Mouse (Mus musculus): ENCODE data around the gene Tpcn1.
A peak's percentile ranks its signal among the peaks of the same experiment; 100 is the strongest.

Gene Tpcn1

GRCm38 (mm10) chr5:120609246-120609775 lies 20.8 kb upstream of the Tpcn1 start:
- DNase-seq (ENCODE audit: low spot score in 2 of 2): no peak

- no peak for DNase-seq (ENCODE audit: low spot score in 2 of 2)
These were observed 18.9 kb upstream of the Tpcn1 start for GRCm38 (mm10) chr5:120607335-120607734.

- no peak for DNase-seq (ENCODE audit: low spot score in 2 of 2)
These were observed 18.2 kb upstream of the Tpcn1 start for GRCm38 (mm10) chr5:120606590-120607200.

GRCm38 (mm10) chr5:120605688-120606087 lies 17.2 kb upstream of the Tpcn1 start:
- DNase-seq (ENCODE audit: low spot score in 2 of 2): peak; percentile 76 to 92

- no peak for DNase-seq (ENCODE audit: low spot score in 2 of 2)
These were observed 16.8 kb upstream of the Tpcn1 start for GRCm38 (mm10) chr5:120605241-120605661.

GRCm38 (mm10) chr5:120604839-120605238 lies 16.4 kb upstream of the Tpcn1 start:
- peak in 1 of 2 experiments; percentile 84 for DNase-seq (ENCODE audit: low spot score in 2 of 2)

- DNase-seq (ENCODE audit: low spot score in 2 of 2): no peak
These were observed 15.0 kb upstream of the Tpcn1 start for GRCm38 (mm10) chr5:120603515-120603914.

- DNase-seq (ENCODE audit: low spot score in 2 of 2): no peak
These were observed 13.7 kb upstream of the Tpcn1 start for GRCm38 (mm10) chr5:120602210-120602609.

- DNase-seq (ENCODE audit: low spot score in 2 of 2): no peak
These were observed 12.6 kb upstream of the Tpcn1 start for GRCm38 (mm10) chr5:120600946-120601668.

- no peak for DNase-seq (ENCODE audit: low spot score in 2 of 2)
These were observed 11.2 kb upstream of the Tpcn1 start for GRCm38 (mm10) chr5:120599625-120600024.

- no peak for DNase-seq (ENCODE audit: low spot score in 2 of 2)
These were observed 6.0 kb upstream of the Tpcn1 start for GRCm38 (mm10) chr5:120594485-120594884.

GRCm38 (mm10) chr5:120592141-120592540 lies 3.7 kb upstream of the Tpcn1 start:
- no peak for DNase-seq (ENCODE audit: low spot score in 2 of 2)

GRCm38 (mm10) chr5:120590356-120591010 lies 2.0 kb upstream of the Tpcn1 start:
- no peak for DNase-seq (ENCODE audit: low spot score in 2 of 2)

- DNase-seq (ENCODE audit: low spot score in 2 of 2): no peak
These were observed 419 bp downstream of the Tpcn1 start for GRCm38 (mm10) chr5:120587940-120588568.

- DNase-seq (ENCODE audit: low spot score in 2 of 2): no peak
These were observed 902 bp downstream of the Tpcn1 start for GRCm38 (mm10) chr5:120587616-120587926.

- DNase-seq (ENCODE audit: low spot score in 2 of 2): no peak
These were observed 1.5 kb downstream of the Tpcn1 start for GRCm38 (mm10) chr5:120586741-120587615.

- no peak for DNase-seq (ENCODE audit: low spot score in 2 of 2)
These were observed 3.5 kb downstream of the Tpcn1 start for GRCm38 (mm10) chr5:120584968-120585367.

GRCm38 (mm10) chr5:120583511-120583910 lies 5.0 kb downstream of the Tpcn1 start:
- DNase-seq (ENCODE audit: low spot score in 2 of 2): no peak

GRCm38 (mm10) chr5:120582002-120582401 lies 6.5 kb downstream of the Tpcn1 start:
- no peak for DNase-seq (ENCODE audit: low spot score in 2 of 2)

- DNase-seq (ENCODE audit: low spot score in 2 of 2): no peak
These were observed 8.4 kb downstream of the Tpcn1 start for GRCm38 (mm10) chr5:120579898-120580626.

Measured in urinary bladder, postnatal 4 days (tissue).